Comparison of ENCODE assay signal across 8 mouse cellular contexts in genomic region chr2:65566793-65567787, GRCm38 (mm10). TPM values are rescaled to one million over a fixed set of nuclear protein-coding genes. Genes with fewer than 3 reads are reported as not detected.
A peak's percentile ranks its signal among the peaks of the same experiment; 100 is the strongest.
DNase-seq lines count a peak whose midpoint lies in the region.

Scn3a (minus strand) TSS chr2:65567627.

- no peaks in the 10 kb centered on the region for H3K36me3 ChIP-seq in limb, embryonic 10.5 days

- H3K4me3 ChIP-seq in limb, embryonic 10.5 days: no peak within 1 kb of the TSS

- WGBS in limb, embryonic 10.5 days: 27% methylated on average over 16 of the region's 16 CpGs

- H3K4me1 ChIP-seq in limb, embryonic 10.5 days: peaks cover 5% of the 10 kb centered on the region

- no peaks in the 10 kb centered on the region for H3K27me3 ChIP-seq in limb, embryonic 10.5 days (ENCODE audit: low read depth, poor library complexity, severe bottlenecking)

- H3K27ac ChIP-seq in limb, embryonic 10.5 days: no peak within 1 kb of the TSS

- H3K9me3 ChIP-seq in limb, embryonic 10.5 days (replicated peaks): no peaks in the 10 kb centered on the region

- peak; percentile 16 for DNase-seq in ovary, postnatal 36 days (ENCODE audit: low spot score)
- DNase-seq in ovary, adult 18-20 months (ENCODE audit: low spot score): no peak
- DNase-seq in cerebellum, adult 9-10 months: peak; percentile 49
- DNase-seq in frontal cortex, adult 2 months (ENCODE audit: extremely low spot score in 1 of 2, low spot score in 1 of 2): peak in 1 of 2 experiments; percentile 89
- DNase-seq in kidney, adult 8-10 months: peak; percentile 14 to 35
- peak; percentile 65 for DNase-seq in limb, embryonic 10.5 days (ENCODE audit: low spot score)
- DNase-seq in naive thymus-derived CD4-positive, alpha-beta T cell, adult 2 months (ENCODE audit: low read depth): peak; percentile 60
- peak; percentile 50 for DNase-seq in thymus, postnatal 4 days

RNA-seq across cellular contexts. Expression of gene Scn3a, which starts in this region (rescaled TPM):
- polyA plus RNA-seq in frontal cortex, adult 2 months (2012; rRNA removed): 17.3 and 18.3 TPM in 2 replicates
- polyA plus RNA-seq in limb, embryonic 10.5 days (2016; fragmentation: Nextera tagmentation; extraction: Ambion mirVana): 0.95 and 1.6 TPM in 2 replicates
